Mouse (Mus musculus): ENCODE measurements at regions not wholly inside any gene's neighbourhood (a gene's known extent, or its start where the extent isn't known, plus 50 kb on each side); places are given as distances from the start of the nearest gene placed in this dataset.

DNA sequence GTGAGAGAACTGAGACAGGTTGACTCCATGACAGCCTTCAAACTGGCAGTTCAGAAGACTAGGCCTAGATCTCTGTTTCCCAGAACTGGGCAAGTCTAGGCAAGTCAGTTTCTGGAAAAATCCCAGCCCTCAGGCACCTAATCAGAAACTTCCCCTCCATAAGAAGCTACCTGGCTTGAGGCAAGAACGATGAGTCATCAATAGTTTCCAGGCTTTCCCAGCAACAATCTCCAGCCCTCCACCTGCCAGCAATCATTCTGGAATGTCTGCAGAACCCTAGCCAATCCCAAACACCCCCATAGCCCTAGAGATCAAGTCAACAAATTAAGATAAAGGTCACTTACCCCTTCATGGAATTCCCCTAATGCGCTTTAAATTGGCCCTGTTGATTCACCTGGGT lies 772.9 kb upstream of the Msl3l2 start:
- TF ChIP-seq CTCF (IDR thresholded peaks at IDR 0.05; ENCODE audit: low read depth, low read length): no peak
- TF ChIP-seq POLR2A (IDR thresholded peaks at IDR 0.05; ENCODE audit: extremely low read depth, insufficient read depth, low read length): no peak
